Mouse (Mus musculus) ZHBTc4 (cell line): ENCODE data around the gene Ttc3.

Experiments used
- DNase-seq: peaks from one replicate; pipeline ENCODE4 v3.0.0-alpha.2; 2011; ENCODE audit warnings: low read depth, low spot score

Ttc3 gene

DNA sequence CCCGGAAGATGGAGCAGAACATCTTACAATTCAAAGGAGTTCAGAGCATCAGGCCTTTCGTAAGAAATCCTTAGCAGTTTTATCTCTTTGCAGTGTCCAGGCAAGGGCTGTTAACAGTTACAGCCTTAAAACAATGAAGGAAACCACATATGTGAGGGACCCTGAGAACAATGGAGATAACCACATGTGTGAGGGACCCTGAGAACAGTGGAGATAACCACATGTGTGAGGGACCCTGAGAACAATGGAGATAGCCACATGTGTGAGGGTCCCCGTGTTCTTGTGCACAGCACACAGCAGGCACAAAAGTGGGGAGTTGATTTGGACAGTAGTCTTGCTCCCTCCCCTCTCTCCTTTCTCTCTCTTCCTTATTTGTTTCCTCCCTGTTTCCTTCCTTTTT is 12.3 kb upstream of the Ttc3 start:
- DNase-seq = no peak

DNA sequence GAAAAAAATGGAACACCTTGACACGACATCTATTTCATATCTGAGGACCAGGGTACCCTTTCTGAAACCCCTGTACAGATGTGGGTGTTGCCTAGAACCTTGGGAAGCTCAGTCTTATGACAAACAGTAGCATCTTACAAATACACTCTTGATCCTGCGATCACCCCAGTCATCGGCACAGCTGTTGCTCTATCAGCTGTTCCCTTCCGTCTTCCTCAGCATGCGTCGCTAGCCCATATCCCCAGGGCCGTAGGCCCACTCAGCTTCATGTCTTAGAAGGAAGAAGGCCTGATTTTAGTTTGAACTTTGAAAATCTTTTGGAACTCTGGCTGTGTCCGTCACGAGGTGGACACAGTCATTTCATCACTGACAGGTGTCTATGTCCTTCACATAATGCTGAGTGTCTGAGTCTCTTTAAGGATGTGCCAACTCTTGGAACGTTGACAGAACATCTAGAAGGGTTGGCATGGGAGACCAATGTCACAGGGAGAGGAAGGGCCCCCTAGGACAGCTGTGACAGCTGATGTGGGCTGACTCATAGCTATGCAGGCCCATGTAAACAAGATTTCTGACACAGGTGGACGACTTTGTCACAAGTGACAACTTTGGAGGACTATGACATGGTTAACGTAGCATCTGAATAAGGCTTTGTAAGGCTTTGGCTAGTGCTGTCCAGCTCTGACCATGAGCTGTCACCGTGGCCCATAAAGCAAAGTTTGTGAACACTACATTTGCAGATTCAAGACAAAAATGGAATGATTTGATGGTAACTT is 9.7 kb upstream of the Ttc3 start:
- DNase-seq = no peak

DNA sequence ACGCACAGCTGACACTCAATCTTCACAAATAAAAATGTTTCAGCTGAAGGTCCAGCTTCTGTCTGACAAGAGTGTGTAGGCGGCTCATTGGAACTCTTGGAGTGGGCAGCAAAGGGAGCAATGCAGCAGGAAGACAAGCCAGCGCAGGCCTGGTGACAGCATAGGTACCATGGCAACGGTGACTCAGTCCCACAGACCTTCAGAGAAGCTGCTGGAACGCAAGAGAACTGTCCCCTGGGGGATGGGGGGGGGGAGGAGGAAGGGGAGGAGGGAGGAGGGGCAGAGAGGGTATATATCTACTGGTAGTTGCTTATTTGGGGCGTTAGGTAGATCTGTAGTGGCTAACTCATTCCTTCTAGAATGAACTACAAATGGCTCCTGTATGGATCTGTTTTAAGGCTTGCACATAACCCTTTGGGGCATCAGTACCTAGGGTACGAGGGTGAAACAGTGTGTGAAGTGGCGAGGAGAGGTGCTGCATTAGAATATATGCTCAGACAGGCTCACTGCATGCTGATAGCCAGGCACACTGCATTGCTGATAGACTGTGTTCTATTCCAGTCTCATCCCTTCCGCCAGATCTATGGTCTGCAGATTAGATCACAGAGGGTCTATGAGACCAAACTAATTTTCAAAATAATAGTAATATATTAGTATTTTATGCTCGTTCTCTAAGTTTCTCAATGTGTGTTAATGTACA is 8.1 kb upstream of the Ttc3 start:
- DNase-seq = no peak

DNA sequence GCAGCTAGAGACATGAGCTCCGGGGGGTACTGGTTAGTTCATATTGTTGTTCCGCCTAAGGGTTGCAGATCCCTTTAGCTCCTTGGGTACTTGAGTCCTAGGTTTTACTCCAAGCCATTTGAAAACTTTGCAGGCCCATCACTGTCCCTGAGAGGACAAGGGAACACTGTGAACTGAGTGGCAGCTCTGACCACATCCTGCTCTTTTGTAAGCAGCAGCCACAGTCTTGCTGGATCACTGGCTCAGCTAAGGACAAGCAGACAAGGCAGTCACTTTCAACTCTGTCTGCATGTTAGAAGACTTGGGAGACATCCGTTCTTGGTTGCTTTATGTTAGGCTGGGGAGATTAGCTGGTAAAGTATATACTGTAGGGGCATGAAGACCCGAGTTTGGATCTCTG is 6.6 kb upstream of the Ttc3 start:
- DNase-seq = no peak

DNA sequence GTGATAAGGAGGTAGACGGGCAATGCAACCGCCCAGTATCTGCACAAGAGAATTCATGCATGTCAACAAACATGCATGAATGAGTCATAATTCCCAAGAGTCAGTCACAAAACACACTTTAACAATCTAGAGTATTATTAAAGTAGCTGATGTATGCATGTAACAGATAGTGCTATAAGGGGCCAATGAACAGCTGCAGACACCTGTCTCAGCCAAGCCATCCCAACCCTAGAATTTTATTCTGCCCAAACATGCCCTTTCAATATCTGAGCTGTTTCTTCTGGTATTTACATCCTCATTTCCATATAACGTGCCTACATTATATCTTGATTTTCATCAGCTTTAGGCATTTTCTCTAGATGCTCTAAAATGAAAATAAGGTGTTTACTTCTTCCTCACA is 5.0 kb upstream of the Ttc3 start:
- DNase-seq = no peak

DNA sequence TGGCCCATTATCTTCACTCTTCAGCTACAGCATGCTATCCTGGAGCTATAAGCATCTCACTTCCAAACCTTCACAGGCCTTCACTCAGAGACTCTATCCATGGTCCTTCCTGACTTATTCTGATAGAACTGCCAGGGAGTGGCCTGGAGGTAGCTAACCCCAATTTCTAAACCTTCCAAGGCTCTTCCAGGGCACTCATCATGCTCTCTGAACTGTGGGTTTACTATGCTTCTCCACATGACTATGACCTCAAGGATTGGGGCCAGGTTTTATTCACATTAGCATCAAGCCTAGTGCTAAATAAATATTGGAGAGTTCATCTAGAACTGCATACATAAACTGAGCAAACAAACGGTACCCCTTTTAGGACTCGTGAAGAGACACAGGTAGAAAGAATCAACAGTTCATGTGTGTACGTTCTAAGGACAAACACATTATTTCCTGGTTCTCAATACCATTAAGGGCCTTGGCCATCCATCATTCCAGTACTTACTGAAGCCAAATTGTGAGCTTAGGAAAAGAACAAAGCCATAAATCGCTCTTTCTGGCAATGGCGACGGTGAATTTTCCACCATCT is 734 bp upstream of the Ttc3 start:
- DNase-seq = peak; percentile 12

DNA sequence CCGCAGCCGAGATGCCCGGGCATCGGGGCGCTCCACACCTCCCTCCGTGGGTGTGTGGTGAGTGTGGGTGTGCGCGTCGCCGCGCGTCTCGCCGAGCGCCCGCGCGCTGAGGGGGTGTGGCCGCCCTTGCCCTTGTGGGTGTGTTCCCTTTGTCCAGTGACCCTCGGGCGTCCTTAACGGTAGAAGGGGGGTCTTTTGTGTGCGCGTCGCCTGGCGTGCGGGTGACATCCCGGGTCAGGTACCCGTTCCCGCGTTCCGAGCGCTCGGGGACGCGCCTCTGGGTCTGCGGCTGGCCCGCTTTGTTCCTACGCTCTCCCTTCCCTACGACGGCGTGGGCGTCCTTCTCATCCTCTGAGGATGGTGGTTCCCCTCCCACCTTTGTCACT is 490 bp downstream of the Ttc3 start:
- DNase-seq = peak; percentile 94

DNA sequence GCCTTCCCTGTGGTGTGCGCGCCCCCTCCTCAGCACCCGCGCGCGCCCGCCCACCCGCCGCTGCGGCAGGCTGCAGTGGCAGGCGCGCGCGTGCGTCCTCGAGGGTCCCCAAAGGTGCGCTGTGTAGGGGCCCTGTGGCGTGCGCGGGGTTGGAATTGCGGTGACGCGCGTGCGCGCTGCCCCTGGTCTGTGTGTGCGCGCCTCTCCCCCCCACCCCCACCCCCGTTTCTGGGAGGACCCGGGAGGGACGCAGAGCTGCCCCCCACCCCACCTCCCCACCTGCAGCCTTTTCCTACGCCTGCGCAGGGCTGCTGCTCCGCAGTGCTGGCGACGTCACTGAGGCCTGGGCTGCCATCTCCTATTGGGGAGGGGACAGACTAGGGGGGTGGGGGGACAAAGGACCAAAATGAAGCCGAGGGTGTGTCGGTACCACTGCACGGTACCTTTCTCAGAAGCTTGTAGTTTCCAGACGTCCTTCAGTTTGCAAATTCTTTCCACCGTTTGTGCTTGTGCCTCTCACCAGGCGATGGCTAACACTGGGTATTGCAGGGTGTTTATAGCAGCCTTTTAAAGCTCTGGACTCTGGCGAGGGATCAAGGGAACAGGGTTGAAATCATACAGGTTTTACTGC is 998 bp downstream of the Ttc3 start, which contains the start of gene Pigp:
Gene Pigp (minus strand): TSS at position 542 of the 631 bp plus-strand sequence.
- DNase-seq = no peak

- no peak for DNase-seq
These were observed 9.0 kb downstream of the Ttc3 start for GRCm38 (mm10) chr16:94379386-94379785.

DNA sequence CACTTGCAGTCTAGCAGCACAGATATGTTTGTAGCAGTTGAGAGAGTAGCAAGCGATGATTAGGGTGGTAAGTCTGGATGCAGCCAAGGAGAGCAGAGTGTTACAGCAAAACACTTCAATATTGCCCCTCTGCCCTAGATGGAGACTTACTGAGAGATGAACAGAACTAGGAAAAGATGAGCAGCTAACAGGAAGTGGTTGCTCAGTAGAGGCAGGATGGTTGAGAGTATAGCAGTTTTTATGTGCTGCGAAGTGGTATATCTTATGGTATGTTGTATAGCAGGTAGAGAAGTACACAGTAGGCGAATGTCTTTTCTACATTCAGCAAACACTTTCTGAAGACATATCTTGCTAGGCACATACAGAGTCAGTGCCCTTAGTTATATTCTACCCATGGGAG is 12.9 kb downstream of the Ttc3 start:
- DNase-seq = no peak

DNA sequence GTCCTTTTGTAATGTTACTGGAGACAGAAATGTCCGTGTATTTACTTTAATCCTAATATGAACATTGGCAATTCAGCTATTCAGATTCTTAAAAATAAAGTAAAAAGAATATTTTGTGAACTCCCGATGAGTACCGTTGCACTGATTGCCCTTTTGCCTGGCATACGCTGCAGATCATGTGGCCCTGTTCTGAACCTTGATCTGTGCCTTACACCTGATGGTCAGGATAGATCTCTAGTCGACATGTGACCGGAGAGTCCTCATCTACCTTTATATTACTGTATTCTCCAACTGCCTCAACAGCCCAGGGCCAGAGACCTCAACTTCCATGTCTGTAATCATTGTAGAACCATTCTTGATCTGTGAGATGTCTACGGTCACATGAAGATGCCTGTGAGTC is 17.3 kb downstream of the Ttc3 start:
- no peak for DNase-seq

- DNase-seq = no peak
These were observed 21.9 kb downstream of the Ttc3 start for GRCm38 (mm10) chr16:94392299-94392698.

GRCm38 (mm10) chr16:94395051-94395450 is 24.6 kb downstream of the Ttc3 start:
- DNase-seq = no peak

DNA sequence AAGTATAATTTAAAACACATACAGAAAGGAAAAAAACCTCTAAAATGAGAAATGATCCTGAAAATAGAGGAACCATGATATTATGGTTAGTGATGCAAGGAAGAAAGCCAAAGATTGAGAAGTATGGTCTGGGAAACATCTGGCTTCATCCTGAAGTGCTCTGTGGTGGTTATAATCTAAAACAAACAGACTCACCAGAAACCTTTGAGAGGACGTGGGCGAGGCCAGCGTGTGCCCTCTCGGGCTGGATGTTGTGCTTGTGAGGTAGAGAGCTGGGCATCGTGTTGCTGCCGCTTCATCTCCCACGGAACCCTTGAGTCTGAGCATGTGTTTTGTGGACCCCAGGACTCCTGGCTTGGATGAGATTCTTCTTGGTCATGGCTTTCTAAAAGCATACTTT is 26.2 kb downstream of the Ttc3 start:
- DNase-seq = no peak

DNA sequence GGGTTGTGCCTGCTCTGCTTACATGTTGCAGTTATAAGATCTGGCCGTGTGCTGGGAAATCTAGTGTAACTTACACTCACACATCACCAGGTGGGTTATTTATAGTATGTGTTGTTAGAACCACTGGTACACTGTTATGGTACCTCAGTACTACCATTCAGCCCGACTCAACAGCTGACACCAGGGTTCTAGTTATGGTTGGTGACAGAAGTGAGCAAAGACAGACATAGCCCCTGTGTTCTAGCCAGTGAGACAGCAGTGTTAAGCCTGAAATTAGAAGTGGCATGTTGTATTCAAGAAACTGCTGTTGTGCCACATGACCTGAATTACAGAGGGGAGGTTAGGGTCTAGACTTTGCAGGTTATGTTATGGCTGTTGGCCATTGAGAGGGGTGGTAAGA is 28.7 kb downstream of the Ttc3 start:
- no peak for DNase-seq

GRCm38 (mm10) chr16:94401636-94402035 is 31.2 kb downstream of the Ttc3 start:
- no peak for DNase-seq

GRCm38 (mm10) chr16:94402185-94402584 is 31.8 kb downstream of the Ttc3 start:
- peak; percentile 6 for DNase-seq

GRCm38 (mm10) chr16:94411287-94411686 is 40.9 kb downstream of the Ttc3 start:
- no peak for DNase-seq

DNA sequence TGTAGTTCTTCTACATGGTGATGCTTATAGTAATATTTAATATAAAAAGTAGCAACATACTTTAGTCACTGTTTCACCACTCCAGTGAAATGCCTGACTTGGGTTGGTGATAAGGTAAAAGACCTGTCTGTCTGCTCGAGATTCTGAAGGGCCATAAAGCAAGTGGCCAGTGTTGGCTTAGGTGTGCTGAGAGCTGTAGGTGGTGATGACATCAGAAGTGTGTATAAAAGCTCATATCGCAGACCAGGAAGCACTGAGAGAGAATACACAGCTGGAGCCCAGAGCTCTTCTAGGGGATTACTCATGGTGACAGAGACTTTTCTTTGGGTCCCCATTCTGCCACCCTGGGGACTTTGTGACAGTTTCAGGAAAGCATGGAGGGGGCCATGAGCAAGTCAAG is 41.8 kb downstream of the Ttc3 start:
- DNase-seq = no peak

GRCm38 (mm10) chr16:94412760-94413159 is 42.3 kb downstream of the Ttc3 start:
- no peak for DNase-seq

DNA sequence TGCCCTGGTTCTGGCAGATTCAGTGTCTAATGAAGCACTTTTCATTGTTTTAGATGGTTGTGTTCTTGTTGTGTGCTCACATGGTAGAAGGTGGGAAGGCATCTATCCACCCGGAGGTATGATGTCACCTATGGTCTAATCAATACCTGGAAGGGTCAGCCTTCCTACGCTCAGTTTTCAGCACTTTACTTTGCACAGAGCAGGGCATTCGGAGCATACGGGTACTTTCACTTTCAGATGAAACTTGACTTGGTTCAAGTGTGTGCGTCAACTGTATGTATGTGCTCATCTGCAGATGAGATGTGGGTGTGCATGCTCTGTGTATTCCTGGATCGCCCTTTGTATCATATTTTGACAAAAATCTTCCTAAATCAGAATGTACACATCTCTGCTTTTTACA is 43.7 kb downstream of the Ttc3 start:
- no peak for DNase-seq

GRCm38 (mm10) chr16:94420498-94420897 is 50.1 kb downstream of the Ttc3 start:
- peak; percentile 61 for DNase-seq
